Mouse (Mus musculus) heart, adult 2 months (tissue): Measurements from ENCODE around the gene Krt20. TPM values are rescaled to one million over a fixed set of nuclear protein-coding genes. Genes with fewer than 3 reads are reported as not detected.
A peak's percentile ranks its signal among the peaks of the same experiment; 100 is the strongest.

Experiments used
- DNase-seq, 2 experiments: peaks; one replicate each; pipeline ENCODE4 v3.0.0; 2021
- H3K27ac ChIP-seq: fragments of 200-600 bp; 2 replicates; pipeline ENCODE4 v1.8.1; 2022
- H3K27me3 ChIP-seq: fragments of 200-500 bp; 2 replicates; pipeline ENCODE4 v1.6.1; 2012; ENCODE audit warnings: mild to moderate bottlenecking, low read length, inconsistent platforms, mixed read lengths; ENCODE audit not compliant: control insufficient read depth, insufficient read depth
- H3K36me3 ChIP-seq: fragments of 200-500 bp; 2 replicates; pipeline ENCODE4 v1.6.1; 2012; ENCODE audit warnings: low read length, inconsistent platforms; ENCODE audit not compliant: control insufficient read depth, insufficient read depth
- H3K4me1 ChIP-seq: fragments of 200-500 bp; 2 replicates; pipeline ENCODE4 v1.6.1; 2011; ENCODE audit warnings: low read length; ENCODE audit not compliant: control insufficient read depth, insufficient read depth
- H3K4me3 ChIP-seq: fragments of 200-600 bp; 2 replicates; pipeline ENCODE4 v1.8.1; 2022
- H3K79me2 ChIP-seq: fragments of 200-500 bp; replicated peaks from 2 replicates; pipeline ENCODE4 v1.6.1; 2012; ENCODE audit warnings: mild to moderate bottlenecking, inconsistent platforms, low read length, moderate library complexity, mixed read lengths; ENCODE audit not compliant: control insufficient read depth, insufficient read depth
- H3K9ac ChIP-seq: fragments of 200-500 bp; 2 replicates; pipeline ENCODE4 v1.6.1; 2012; ENCODE audit warnings: low read depth, mild to moderate bottlenecking, control low read depth, inconsistent platforms, low read length, mixed read lengths
- CTCF ChIP-seq: fragments of 200-600 bp; IDR thresholded peaks from 2 replicates; pipeline ENCODE4 v1.8.1; 2022; ENCODE audit warnings: antibody characterized with exemption, mild to moderate bottlenecking, moderate library complexity
- EP300 ChIP-seq: fragments of 200-500 bp; IDR thresholded peaks from 2 replicates; pipeline ENCODE4 v1.6.1; 2011; ENCODE audit warnings: low read depth, low read length, control low read depth; ENCODE audit not compliant: insufficient read depth
- POLR2A ChIP-seq: fragments of 200-500 bp; IDR thresholded peaks from 2 replicates; pipeline ENCODE4 v1.6.1; 2011; ENCODE audit warnings: mild to moderate bottlenecking, low read depth, low read length, control low read depth; ENCODE audit not compliant: insufficient read depth
- WGBS: fragments of 180-500 bp; shearing (Covaris S2); methylation state at CpG from one replicate; pipeline ENCODE4 v1.1.7; 2018; 5-methylcytosine and 5-hydroxymethylcytosine counted together
- intact Hi-C: fragments of 180-260 bp; cut with DNase I; formaldehyde crosslinking; loops from one replicate; pipeline ENCODE4 v1.15.1; 2025
- polyA plus RNA-seq: library from polyadenylated mRNA; depleted of rRNA; stranded (reverse); fragments of >200 nt; gene quantifications from 2 replicates; pipeline ENCODE4 v1.2.3, GENCODE M21; 2012
- total RNA-seq, 2 experiments: library from RNA; stranded (reverse); gene quantifications; 2 replicates each; pipeline ENCODE4 v1.2.3; 2021

Krt20 gene
- total and polyA plus RNA-seq, 3 experiments, result 0.06 TPM; not detected in 2

- Histone ChIP-seq H3K4me3 (no peak overlapping the region), H3K79me2 (no peaks in the 10 kb centered on the region), H3K4me1 (no peaks in the 10 kb centered on the region), H3K27me3 (no peaks in the 10 kb centered on the region), H3K27ac (no peak overlapping the region), H3K9ac (no peak overlapping the region), H3K36me3 (no peaks in the 10 kb centered on the region)
- intact Hi-C loops, result loop anchor here (10.0 kb wide), 1 partner anchor 536 kb away; no protein-coding TSS in a partner anchor
- DNase-seq, result no peak
- WGBS, result 79% methylated on average over 11 of the region's 11 CpGs
- no peak for TF ChIP-seq POLR2A
- TF ChIP-seq EP300, result no peak
- no peak for TF ChIP-seq CTCF
Observed at GRCm38 (mm10) chr11:99468566-99468965, 30.6 kb upstream of the Krt20 start.

GRCm38 (mm10) chr11:99466316-99466715, 28.4 kb upstream of the Krt20 start:
- Histone ChIP-seq H3K36me3 (no peaks in the 10 kb centered on the region), H3K9ac (no peak overlapping the region), H3K4me1 (no peaks in the 10 kb centered on the region), H3K27me3 (no peaks in the 10 kb centered on the region), H3K27ac (no peak overlapping the region), H3K79me2 (no peaks in the 10 kb centered on the region), H3K4me3 (no peak overlapping the region)
- WGBS, result 20% methylated on average over 7 of the region's 7 CpGs
- intact Hi-C loops, result loop anchor here (10.0 kb wide), 1 partner anchor 538 kb away; no protein-coding TSS in a partner anchor
- no peak for DNase-seq
- TF ChIP-seq CTCF (no peak), EP300 (no peak)

DNA sequence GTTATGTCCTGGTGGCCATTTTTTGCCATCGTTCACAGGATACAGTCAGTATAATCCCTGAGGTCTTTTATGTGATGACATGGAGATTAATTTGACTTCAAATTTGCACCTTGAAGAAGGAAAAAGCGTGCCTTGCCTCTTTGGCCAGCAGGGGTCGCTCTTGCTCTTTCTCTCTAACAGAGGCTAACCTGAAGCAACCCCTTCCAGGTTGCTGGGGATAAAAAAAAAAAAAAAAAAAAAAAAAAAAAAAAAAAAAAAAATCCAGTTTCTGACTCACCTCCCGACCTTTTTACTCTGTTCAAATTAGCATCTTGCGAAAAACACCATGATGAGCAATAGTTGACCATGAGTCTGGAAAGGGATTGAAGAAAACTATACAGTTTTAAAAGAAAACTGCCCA, 26.9 kb upstream of the Krt20 start:
- TF ChIP-seq POLR2A, result no peak
- peak; percentile 82 for TF ChIP-seq CTCF
- TF ChIP-seq EP300, result no peak
- intact Hi-C loops, result loop anchor here (1.0 to 10.0 kb wide), 5 partner anchors 109 to 832 kb away; no protein-coding TSS in a partner anchor
- 8% methylated on average over 5 of the region's 5 CpGs for WGBS
- Histone ChIP-seq H3K36me3 (no peaks in the 10 kb centered on the region), H3K4me3 (no peak overlapping the region), H3K27ac (no peak overlapping the region), H3K4me1 (no peaks in the 10 kb centered on the region), H3K27me3 (no peaks in the 10 kb centered on the region), H3K9ac (no peak overlapping the region), H3K79me2 (no peaks in the 10 kb centered on the region)
- DNase-seq, result peak; percentile 38 to 58

DNA sequence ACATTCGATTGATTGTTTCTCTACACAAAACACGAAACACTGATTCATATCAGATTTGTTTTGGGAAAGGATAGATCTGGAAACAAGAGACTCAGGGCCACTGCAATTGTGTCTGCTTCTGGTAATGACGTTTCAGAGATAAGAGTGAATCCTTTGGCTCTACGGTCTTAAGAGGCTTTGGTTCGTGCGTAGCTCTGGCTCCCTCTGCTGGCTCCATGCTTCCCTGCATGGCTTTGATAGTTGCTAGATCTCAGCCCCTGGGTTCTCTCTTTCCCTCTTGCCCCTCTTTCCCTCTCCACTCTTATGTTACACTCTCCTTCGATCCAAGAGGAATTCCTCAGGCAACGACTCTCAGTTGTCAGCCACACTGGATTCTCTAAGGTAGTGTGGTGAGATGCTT, 25.2 kb upstream of the Krt20 start:
- peak; percentile 18 to 59 for DNase-seq
- H3K79me2 ChIP-seq, result no peaks in the 10 kb centered on the region
- 0 out of 2 replicates have a peak, but pooled peaks have one; percentile 28 for TF ChIP-seq EP300
- no peak for TF ChIP-seq POLR2A
- peak; percentile 89 for TF ChIP-seq CTCF
- no peaks in the 10 kb centered on the region for H3K27me3 ChIP-seq
- intact Hi-C loops, result loop anchor here (1.0 to 10.0 kb wide), 5 partner anchors 84 to 834 kb away; no protein-coding TSS in a partner anchor
- 7% methylated on average over 8 of the region's 8 CpGs for WGBS
- no peak overlapping the region for H3K4me3 ChIP-seq
- no peaks in the 10 kb centered on the region for H3K36me3 ChIP-seq
- no peak overlapping the region for H3K9ac ChIP-seq
- no peaks in the 10 kb centered on the region for H3K4me1 ChIP-seq
- no peak overlapping the region for H3K27ac ChIP-seq

DNA sequence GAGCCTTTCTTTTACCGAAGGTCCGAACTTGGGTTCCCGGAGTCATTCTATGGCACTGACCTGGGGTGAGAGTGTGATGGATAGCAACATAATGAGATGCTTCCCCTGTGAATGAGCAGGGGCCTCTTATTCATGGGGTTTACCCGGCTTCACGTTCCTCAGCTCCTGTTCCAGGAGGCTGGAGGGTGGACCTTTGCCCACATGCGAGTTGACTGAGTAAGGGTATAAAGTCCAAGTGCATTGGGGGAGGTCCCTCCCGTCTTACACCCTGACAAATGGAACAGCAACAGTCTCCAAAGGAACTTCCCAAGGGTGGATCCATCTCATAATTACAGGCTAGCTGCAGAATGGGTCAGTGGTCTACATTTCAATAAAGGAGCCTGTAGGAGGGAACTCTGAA, 23.8 kb upstream of the Krt20 start:
- Histone ChIP-seq H3K4me1 (no peaks in the 10 kb centered on the region), H3K4me3 (no peak overlapping the region), H3K36me3 (no peaks in the 10 kb centered on the region), H3K79me2 (no peaks in the 10 kb centered on the region), H3K27ac (no peak overlapping the region), H3K27me3 (no peaks in the 10 kb centered on the region), H3K9ac (no peak overlapping the region)
- intact Hi-C loops, result loop anchor here (5.0 to 10.0 kb wide), 4 partner anchors 149 to 836 kb away; no protein-coding TSS in a partner anchor
- 71% methylated on average over 7 of the region's 7 CpGs for WGBS
- no peak for DNase-seq
- no peak for TF ChIP-seq CTCF
- no peak for TF ChIP-seq POLR2A
- TF ChIP-seq EP300, result no peak

- no peak overlapping the region for H3K4me3 ChIP-seq
- H3K36me3 ChIP-seq, result no peaks in the 10 kb centered on the region
- TF ChIP-seq EP300 (no peak), POLR2A (no peak), CTCF (no peak)
Observed at GRCm38 (mm10) chr11:99458887-99459286, 20.9 kb upstream of the Krt20 start.

More at GRCm38 (mm10) chr11:99458887-99459286, 20.9 kb upstream of the Krt20 start:
- Histone ChIP-seq H3K27me3 (no peaks in the 10 kb centered on the region), H3K4me1 (no peaks in the 10 kb centered on the region), H3K27ac (no peak overlapping the region), H3K79me2 (no peaks in the 10 kb centered on the region), H3K9ac (no peak overlapping the region)
- DNase-seq, result no peak
- 43% methylated on average over 7 of the region's 7 CpGs for WGBS
- intact Hi-C loops, result no loop called here
